Mouse (Mus musculus): ENCODE measurements at regions not wholly inside any gene's neighbourhood (a gene's known extent, or its start where the extent isn't known, plus 50 kb on each side); places are given as distances from the start of the nearest gene placed in this dataset.

DNA sequence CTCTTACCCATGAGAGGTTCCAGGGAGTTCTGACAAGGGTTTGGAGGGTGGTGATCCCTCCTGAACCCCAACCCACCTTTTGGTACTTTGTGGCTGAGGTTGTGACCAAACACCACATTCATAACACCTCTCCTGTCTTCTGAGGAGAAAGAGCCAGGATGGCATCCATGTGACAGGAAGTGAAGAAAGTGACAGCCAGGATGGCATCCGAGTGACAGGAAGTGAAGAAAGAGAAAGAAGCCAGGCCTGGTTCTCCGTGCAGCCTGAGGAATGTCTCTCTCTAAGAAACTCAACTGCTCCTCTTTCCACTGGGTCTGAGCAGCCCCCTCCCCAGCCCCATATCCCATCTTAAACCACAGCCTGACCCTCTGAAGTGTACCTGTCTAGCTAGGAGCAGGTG is 138.9 kb upstream of the Tle3 start:
- no peak for DNase-seq

DNA sequence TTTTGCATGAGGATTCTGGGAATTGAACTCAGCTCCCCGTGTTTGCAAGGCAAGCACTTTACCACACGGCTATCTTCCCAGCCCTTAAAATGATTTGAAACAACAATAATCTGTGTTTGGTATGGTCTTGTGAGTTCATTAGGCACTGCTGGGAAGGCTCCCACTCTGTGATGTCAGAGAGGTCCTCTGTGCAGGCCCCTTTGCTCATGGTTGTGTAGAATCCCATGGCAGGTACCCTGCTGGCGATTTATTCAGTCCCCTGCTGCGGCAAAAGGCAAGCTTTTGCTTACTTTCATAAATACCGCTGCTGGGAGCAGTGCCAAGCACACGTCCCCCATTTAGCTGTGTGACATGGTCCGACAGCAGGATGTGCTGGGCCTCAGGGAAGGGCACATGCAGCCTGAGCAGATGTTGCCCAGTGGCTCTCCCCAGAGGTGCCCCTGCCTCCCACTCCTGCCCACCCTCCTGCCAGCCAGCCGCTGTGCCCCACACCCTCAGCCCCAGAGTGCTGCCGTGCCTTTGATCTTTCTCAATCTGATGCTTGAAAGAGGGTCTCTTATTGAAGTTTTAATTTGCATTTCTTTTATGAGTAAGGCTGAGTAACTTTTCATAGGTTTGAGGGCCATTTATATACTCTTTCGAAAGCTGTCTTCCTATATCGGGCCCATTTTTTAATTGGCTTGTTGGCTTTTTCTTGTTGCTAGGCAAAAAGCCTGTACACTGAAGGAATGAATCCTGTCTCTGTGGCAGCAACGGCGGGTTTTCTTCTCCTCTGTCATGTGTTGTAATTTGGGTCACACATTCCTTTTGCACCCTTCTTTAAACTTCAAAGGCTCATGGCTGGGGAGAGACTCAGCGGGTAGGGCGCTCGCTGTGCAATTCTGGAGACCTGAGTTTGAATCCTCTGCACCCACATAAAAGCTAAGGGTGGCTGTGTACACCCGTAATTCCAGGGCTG is 136.2 kb upstream of the Tle3 start:
- no peak for DNase-seq

DNA sequence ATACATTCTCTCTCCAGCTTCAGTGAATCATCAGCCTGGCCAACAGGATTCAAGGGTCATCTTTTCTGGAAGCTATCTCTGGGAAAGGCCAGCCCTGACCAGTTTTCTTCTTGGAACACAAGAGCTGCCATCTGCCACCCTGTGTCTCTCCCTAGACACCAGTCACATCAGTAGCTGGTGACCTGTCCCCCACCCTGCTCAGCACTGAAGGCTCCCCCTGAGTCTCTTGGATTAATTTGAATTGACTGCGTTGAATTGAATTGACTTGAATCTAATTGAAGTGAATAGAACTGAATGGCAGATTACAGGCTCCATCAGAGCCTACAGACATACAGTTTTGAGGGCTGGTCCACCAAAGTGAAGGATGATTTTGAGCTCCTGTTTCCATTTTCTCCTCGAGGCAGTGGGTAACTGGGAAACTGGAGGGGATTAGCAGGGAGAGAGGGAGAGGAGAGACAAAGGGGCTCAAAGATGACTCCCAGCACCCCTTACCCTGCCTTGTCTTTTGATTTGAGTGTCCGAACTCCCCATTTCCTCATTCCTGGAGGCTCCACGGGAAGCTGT is 133.4 kb upstream of the Tle3 start:
- DNase-seq: no peak

DNA sequence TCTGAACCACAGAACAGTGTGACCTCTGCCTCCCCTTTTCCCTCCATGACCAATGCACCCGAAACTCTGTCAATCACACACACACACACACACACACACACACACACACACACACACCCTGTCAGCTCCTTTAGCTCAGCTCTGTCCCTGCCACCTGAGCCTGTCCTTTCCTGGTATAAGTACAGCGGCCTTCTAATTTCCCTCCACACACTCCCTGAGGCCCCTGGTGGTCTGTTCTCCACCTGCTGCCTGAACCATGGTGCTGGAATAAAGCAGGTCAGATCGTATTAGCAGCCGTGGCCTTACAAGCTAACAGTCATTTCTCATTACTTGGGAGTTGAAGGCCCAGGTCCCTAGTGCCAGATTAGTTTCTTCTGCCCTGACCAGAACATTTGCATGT is 132.8 kb upstream of the Tle3 start:
- no peak for DNase-seq

DNA sequence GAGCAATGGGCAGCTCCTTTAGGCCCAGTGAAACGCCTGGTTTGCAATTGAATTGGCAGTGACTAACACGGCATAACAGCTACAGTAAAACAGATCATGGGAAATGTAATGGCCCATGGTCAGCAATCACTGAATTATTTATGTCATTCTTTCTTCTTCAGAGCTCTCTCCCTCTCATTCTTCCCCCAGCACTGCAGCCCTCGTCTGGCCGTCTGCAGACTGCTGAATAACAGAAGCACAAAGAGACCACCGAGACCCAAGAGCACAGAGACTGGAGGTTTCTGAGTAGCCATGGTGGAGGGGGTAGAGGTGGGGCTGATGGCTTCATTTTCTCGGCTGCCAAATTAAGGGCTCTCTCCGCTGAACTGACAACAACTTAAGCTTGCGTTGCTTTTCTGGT is 130.7 kb upstream of the Tle3 start:
- no peak for DNase-seq

DNA sequence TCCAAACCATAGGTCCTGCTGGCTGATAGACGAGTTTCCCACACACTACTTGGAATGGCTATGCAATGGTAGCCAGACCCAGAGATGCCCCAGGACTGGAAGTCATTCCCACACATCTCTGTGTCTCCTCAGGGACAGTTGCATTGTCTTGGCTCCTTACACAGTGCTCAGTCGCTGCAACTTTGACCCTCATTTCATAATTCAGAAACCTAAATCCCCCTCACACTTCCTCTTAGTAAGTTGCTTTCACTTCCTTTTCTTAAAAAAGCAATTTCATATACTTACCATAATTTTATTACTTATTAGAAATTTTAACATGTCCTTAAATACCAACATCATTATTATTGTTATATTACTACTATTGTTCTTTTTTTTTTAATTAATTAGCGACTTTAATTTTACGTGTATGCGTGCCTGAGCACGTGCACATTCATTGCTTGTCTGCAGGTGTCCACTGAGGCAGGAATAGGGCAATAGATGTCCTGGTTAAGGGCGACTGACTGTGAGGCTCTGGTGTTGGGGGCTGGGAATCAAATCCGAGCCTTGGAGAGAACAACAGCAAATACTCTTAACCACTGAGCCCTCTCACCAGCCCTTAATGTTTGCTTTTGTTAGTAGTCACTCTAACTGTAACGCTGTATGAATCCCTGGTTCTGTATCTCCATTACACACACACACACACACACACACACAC is 129.9 kb upstream of the Tle3 start:
- no peak for DNase-seq

DNA sequence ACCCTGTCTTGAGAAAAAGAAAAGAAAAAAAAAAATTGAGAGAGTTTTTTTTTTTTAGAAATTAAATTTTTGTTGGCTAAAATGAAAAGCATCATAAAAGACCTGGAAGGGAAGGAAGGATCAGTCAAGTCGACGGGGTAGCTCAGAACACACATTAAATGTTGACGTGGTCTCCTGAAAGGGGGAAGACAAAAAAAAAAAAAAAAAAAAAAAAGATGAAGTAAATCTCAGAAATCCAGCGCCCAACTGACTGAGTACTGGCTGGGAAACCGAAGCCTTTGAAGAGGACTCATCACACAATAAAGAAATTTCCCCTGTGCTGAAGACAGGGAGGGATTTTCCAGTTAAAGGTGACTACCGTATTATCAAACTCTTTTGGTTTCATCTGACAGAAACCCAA is 128.9 kb upstream of the Tle3 start:
- DNase-seq: no peak

DNA sequence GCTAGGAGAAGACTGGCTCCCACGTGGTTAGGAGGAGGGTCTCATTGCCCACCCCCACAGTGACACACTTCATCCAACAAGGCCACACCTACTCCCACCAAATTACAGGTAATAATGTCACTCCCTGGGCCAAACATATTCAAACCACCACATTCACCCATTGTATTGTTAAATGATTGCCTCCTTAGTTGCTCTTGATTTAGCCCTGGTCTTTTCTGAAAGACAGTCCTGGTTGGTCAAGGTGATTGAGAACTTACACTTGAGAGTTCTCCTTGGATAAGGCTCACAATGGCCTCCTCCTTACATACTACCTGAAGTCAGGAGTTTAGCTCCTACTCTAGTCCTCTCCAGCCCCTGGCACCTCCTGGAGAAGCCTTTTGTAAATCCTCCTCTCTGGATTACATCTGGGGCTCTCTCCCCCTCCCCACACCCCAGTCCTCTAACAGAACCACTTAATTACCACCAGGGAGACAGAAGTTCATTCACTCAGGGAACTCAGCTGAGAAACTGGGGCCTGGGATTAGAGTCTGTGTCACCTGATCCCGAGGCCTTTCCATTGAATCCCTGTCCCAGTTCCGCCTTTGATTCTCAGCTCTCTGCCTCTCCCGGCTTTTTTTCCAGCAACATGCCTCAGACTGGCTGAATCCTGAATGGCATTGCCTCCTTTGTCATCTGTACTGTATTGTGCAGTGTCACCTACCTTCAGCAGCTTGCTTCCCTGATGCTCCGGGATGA is 122.3 kb upstream of the Tle3 start:
- DNase-seq: no peak

DNA sequence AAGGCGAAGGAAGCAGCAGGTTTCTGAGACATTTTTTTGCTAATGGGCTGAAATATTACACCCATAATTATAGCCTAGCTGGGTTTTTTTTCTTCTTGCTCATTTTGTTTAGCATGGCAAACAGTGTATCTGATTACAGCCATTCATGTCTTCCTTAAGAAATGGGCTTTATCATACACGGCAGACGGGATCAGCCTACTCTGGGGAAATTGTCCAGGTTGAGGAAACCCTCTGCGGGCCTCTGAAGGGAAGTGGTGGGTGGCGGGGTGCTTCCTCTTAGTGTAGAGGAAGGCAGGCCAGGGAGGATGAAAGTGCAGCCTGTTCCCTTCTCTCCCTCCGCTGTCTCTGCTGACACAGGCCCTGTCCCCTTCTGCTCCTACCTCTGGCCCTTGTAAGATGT is 120.6 kb upstream of the Tle3 start:
- DNase-seq: peak; percentile 47

DNA sequence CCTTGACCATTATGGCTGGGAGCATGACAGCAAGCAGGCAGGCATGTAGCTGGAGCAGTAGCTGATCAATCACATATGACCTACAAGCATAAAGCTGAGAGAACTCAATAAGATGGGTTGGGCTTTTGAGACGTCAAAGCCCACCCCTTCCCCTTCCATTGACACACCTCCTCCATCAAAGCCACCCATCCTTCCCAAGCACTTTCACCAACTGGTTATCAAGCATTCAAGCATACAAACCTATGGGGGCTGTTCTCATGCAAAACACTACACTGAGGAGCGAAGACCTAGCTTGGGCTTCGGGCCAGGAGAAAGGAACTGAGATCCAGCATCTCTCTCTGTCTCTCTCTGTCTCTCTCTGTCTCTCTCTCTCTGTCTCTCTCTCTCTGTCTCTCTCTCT is 118.4 kb upstream of the Tle3 start:
- DNase-seq: no peak

DNA sequence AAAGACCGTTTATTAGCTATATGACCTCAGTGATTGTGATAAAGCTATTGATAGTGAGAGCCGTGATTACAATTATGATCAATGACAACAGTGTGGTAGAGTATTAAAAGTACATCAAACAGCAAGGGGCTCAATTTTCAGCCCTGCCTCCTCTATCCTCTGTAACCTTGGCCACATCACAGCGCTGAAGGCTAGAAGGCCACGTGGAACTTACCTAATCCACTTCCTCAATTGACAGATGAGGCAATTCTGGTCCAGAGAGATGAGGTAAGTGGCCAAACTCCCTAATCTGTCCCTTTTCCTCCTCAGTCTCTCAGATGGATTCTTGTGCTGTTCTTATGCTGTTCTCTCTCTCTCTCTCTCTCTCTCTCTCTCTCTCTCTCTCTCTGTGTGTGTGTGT is 114.7 kb upstream of the Tle3 start:
- DNase-seq: no peak

DNA sequence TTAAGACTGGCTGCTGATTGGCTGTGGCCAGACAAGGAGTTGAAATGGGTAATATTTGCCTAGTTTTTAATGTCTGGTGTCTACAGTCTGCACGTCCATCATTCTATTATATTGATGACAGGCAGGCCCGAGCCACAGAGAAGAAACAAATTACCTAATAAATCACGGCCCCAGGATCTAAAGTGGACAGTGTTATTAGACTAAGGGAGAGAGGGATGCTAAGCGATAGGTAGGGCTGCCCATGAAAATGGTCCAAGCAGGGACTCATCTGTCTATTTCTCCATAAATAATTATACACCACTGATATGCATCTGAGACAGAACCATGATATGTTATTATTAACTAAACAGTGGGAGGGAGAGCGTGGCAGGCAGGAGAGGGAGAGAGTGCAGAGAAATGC is 114.1 kb upstream of the Tle3 start:
- DNase-seq: no peak

DNA sequence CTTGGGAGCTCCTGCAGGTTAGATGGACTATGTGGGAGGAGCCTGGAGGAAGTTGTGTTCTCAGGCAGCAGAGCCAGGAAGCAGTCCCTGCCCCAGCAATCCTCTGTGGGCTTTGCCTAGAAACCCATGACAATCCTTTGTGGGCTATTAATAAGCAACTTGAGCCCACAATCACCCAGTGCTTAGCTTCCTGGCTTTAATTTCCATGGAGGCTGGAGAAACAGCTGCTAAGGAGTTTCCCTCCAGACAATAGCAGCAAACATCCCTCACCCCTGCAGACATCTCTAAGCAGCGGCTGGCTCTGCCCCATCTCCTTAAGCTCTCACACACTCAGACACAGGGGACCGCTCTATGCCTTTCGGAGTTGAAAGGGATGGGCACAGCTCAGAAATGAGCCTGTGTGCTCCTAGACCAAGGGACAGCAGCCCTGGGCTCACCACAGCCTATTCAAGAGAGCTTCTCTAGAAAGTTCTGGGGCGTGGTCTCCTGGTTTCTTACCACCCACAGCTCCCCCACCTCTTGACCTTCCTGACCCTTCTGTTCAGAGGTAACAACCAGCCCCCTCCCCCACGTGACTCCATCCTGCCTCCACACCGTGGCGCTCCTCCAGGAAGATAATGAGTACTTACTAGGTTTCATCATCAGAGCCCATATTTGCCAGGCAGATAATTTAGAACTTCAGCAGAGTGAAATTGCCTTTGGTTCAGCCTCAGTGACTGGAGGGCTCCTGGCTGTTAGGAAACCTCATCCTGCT is 112.6 kb upstream of the Tle3 start:
- no peak for DNase-seq

DNA sequence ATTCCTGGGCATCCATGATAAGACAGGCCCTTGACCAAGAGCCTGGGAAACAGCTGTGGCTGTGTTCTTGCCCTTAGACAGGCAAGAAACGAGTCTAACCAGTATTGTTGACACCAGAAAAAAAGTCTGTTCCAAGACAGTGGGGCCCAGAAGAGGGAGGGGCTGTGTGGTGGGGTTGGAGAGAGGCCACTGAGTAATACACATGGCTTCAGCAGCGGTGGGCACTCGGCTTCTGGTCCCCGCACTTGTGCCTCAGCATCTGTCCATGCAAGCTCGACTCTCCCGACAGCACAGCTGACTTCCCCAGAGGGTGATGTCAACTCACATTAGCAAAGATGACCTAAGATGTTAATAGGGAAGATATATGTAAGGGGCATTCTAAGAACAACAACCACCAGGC is 110.9 kb upstream of the Tle3 start:
- DNase-seq: no peak

DNA sequence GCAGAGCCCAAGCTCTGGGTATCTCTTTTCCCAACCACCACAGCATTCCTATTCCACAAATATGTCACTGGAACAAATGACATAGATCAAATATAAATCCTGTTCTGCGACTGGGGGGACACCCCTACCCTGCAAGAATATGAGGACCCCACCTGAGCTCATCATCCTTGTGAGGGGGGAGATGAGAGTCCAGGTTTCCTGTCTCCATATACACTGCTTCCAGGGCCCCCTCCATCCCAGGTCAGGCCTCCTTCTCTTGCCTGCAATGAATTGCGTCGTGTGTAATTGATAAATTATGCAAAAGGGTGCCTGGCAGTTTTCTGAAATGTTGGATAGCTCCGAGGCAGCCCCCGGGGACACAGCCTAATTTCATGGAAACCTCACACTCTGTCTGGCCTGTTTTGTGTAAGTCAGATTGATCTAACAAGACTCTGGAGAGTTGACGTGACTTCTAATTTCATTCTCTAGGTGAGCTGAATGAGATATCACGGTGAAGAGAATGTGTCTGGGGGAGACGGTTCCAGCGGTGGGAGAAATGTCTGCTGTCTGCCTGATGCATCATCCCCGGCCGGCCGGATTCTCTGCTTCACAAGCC is 110.3 kb upstream of the Tle3 start:
- DNase-seq: no peak

DNA sequence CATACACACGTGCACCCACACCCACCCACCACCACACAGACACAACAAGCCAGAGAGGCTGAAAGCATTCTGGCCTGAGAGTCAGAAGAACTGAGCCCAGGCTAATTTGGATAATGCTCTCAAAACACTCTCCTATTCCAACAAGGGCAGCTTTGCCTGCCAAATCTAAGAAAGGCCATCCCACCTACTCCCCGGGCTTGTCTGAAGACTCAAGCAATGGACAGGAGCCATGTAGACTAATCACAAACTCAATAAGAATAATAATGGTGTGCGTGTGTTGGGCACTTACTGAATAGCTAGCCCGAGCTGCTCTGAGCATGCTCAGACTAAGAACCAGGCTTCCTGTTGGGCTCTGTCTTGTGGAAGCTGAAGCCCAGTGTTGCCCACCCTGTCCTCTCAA is 108.8 kb upstream of the Tle3 start:
- DNase-seq: no peak

DNA sequence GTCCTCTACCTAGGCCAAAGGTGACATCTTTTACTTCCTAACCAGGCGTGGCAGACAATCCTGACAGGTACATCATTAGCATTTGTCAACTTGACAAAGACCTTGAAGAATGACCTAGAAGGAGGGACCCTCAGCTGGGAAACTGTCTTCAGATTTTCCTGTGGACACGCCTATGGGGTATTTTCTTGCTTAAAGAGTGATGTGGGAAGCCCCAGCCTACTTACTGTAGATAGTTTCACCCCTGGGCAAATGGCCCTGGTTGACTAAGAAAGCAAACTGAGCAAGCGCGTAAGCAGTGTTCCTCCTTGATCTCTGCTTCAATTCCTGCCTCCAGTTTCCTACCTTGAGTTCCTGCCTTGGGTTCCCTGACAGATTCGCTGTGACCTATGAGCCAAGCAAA is 106.7 kb upstream of the Tle3 start:
- DNase-seq: no peak

DNA sequence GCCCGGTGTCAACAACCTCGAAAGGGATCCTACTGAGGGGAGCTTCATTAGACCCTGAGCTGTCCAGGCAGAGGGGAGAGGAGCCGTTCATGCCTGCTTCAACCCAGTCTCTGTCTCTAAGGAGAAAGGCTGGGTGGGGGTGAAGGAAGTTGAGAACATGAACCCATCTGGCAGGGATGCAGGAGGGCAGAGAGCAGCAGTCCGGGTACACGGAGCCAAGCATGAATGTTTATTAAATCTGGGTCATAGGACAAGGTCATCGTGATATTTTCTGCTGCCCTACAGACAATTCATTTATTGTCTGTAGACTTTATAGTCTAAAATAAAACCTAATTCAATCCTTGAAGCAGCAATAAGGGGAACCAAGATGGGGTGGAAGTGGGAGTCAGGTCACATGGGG is 105.2 kb upstream of the Tle3 start:
- DNase-seq: no peak

DNA sequence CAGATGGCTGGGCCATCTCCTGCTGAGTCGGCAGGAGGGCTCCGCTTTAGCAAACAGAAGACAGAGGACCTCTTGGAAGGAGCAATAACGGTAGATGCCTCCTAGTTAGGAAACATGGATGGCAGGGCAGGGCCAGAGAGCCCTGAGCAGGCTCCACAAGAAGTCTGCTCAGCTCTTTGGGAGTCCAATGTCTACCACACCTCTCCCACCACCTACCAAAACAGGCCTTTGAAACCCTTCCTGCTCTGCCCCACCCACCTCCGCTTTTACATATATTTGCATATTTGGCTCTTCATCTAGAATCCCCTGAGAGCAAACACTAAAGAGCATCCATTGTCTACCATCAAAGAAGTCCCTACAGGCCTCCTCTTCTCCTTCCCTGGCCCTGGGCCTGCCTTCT is 104.6 kb upstream of the Tle3 start:
- DNase-seq: no peak

DNA sequence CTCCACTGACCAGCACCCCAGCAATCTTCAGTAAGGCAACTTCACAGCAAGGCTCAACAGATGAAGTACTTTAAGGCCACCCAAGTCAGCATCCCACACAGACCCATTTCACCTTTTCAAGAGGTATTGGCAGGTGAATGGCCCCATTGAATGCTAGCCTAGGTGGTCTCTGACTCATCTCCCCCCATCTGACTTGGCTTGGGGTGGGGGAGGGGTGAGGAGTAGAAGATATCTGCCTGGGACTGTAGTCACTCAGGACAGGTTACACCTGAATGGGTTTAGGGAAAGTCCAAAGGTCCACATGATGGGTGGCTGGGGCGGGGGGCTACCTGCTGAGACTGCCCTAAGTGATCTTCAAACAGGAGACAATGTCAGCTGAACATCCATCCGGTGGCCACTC is 104.0 kb upstream of the Tle3 start:
- DNase-seq: no peak

DNA sequence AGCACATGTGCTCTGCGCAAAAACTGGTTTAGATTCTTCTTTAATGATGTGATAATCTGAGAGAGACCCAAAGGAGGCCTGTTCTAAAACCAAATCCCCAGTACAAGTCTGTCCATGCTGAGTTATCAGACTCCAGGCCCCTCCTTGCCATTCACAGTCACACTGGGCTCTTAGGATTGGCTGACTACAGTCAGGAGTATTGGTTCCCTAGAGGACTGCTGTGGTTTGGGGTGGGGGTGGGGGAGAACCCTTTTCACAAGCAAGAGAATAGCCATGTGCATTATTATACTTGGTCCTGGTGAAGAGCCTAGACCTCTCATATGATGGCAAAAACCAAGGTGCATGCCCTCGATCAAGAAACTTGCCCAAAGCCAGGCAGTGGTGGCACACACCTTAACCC is 103.5 kb upstream of the Tle3 start:
- DNase-seq: no peak

DNA sequence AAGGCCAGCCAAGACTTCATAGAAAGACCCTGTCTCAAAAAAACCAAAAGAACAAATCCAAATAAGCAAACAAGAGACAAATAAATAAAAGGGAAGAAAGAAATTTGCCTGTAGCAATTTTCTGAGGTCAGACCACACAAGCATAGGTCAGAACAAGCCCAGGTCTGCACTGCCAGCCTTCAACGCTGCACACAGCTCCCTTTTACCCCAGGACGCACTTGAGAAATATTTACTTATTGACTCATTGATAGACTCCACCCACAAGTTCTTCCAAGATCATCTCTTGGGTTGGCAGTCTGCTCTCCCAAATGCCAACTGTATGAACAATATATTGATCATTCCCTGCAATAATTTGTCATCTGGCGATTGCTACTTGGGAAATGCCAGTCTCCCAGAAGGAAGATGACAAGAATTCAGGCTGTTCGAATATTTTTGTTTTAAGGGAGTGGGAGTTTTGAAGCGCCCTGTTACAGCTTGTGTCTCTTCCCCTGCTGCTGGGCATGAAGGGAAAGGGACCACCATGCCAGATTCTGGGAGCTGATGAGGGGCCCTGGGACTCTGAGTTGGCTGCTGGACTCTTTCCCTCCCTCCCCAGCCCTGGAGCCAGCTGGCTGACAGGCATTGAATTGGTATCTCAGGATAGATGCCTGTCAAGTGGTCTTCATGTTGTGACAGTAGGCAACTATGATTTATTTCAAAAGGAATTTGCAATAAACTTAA is 102.9 kb upstream of the Tle3 start:
- DNase-seq: no peak

Data from liver (tissue).